Mouse (Mus musculus): ENCODE measurements around the gene Cd86. TPM values are rescaled to one million over a fixed set of nuclear protein-coding genes. Genes with fewer than 3 reads are reported as not detected.

The Cd86 gene
- total and polyA plus RNA-seq, 3 experiments = not detected

- ATAC-seq (ENCODE audit: extremely low read depth, insufficient number of reproducible peaks, low FRiP score, poor library complexity, severe bottlenecking) (no peak), DNase-seq (ENCODE audit: low spot score) (no peak)
- Histone ChIP-seq H3K36me3 (replicated peaks) (no peaks in the 10 kb centered on the region), H3K4me1 (ENCODE audit: insufficient read depth, low read depth, low read length) (no peaks in the 10 kb centered on the region), H3K27me3 (ENCODE audit: insufficient read depth, low read length) (no peaks in the 10 kb centered on the region), H3K4me3 (ENCODE audit: low read depth, low read length) (no peak overlapping the region), H3K9me3 (replicated peaks) (no peaks in the 10 kb centered on the region)
- TF ChIP-seq POLR2AphosphoS5 (IDR thresholded peaks at IDR 0.05; ENCODE audit: insufficient replicate concordance, low read depth, low read length) (no peak), GATA1 (IDR thresholded peaks at IDR 0.05; ENCODE audit: borderline replicate concordance, low read length) (no peak), CTCF (IDR thresholded peaks at IDR 0.05; ENCODE audit: low read depth, low read length) (no peak), GATA2 (IDR thresholded peaks at IDR 0.05; ENCODE audit: borderline replicate concordance, low read depth, low read length) (no peak), TAL1 (conservative IDR thresholded peaks at IDR 0.05; ENCODE audit: low read depth, low read length) (no peak)
These were observed 24.9 kb downstream of the Cd86 start for GRCm38 (mm10) chr16:36640993-36641392.

GRCm38 (mm10) chr16:36639812-36640504 is 25.9 kb downstream of the Cd86 start:
- DNase-seq (ENCODE audit: low spot score) = no peak
- Histone ChIP-seq H3K27me3 (ENCODE audit: insufficient read depth, low read length) (peaks cover 2% of the 10 kb centered on the region; the same call in 1 of the 2 replicates), H3K4me1 (ENCODE audit: insufficient read depth, low read depth, low read length) (no peaks in the 10 kb centered on the region), H3K9me3 (replicated peaks) (no peaks in the 10 kb centered on the region), H3K36me3 (replicated peaks) (no peaks in the 10 kb centered on the region), H3K4me3 (ENCODE audit: low read depth, low read length) (no peak overlapping the region)
- no peak for ATAC-seq (ENCODE audit: extremely low read depth, insufficient number of reproducible peaks, low FRiP score, poor library complexity, severe bottlenecking)
- TF ChIP-seq GATA2 (IDR thresholded peaks at IDR 0.05; ENCODE audit: borderline replicate concordance, low read depth, low read length) (no peak), GATA1 (IDR thresholded peaks at IDR 0.05; ENCODE audit: borderline replicate concordance, low read length) (no peak), TAL1 (conservative IDR thresholded peaks at IDR 0.05; ENCODE audit: low read depth, low read length) (no peak), CTCF (IDR thresholded peaks at IDR 0.05; ENCODE audit: low read depth, low read length) (no peak), POLR2AphosphoS5 (IDR thresholded peaks at IDR 0.05; ENCODE audit: insufficient replicate concordance, low read depth, low read length) (no peak)

GRCm38 (mm10) chr16:36636800-36637199 is 29.1 kb downstream of the Cd86 start:
- no peak overlapping the region for H3K4me3 ChIP-seq (ENCODE audit: low read depth, low read length)
- DNase-seq (ENCODE audit: low spot score) (no peak), ATAC-seq (ENCODE audit: extremely low read depth, insufficient number of reproducible peaks, low FRiP score, poor library complexity, severe bottlenecking) (no peak)
- H3K27me3 ChIP-seq (ENCODE audit: insufficient read depth, low read length) = peaks cover 2% of the 10 kb centered on the region; the same call in 1 of the 2 replicates
- no peaks in the 10 kb centered on the region for H3K4me1 ChIP-seq (ENCODE audit: insufficient read depth, low read depth, low read length)
- H3K9me3 ChIP-seq (replicated peaks) = no peaks in the 10 kb centered on the region
- TF ChIP-seq TAL1 (conservative IDR thresholded peaks at IDR 0.05; ENCODE audit: low read depth, low read length) (no peak), GATA1 (IDR thresholded peaks at IDR 0.05; ENCODE audit: borderline replicate concordance, low read length) (no peak), GATA2 (IDR thresholded peaks at IDR 0.05; ENCODE audit: borderline replicate concordance, low read depth, low read length) (no peak), CTCF (IDR thresholded peaks at IDR 0.05; ENCODE audit: low read depth, low read length) (no peak), POLR2AphosphoS5 (IDR thresholded peaks at IDR 0.05; ENCODE audit: insufficient replicate concordance, low read depth, low read length) (no peak)
- no peaks in the 10 kb centered on the region for H3K36me3 ChIP-seq (replicated peaks)

- H3K27me3 ChIP-seq (ENCODE audit: insufficient read depth, low read length) = peaks cover 2% of the 10 kb centered on the region; the same call in 1 of the 2 replicates
- no peaks in the 10 kb centered on the region for H3K4me1 ChIP-seq (ENCODE audit: insufficient read depth, low read depth, low read length)
- H3K9me3 ChIP-seq (replicated peaks) = no peaks in the 10 kb centered on the region
- ATAC-seq (ENCODE audit: extremely low read depth, insufficient number of reproducible peaks, low FRiP score, poor library complexity, severe bottlenecking) (no peak), DNase-seq (ENCODE audit: low spot score) (no peak)
- no peak overlapping the region for H3K4me3 ChIP-seq (ENCODE audit: low read depth, low read length)
- TF ChIP-seq POLR2AphosphoS5 (IDR thresholded peaks at IDR 0.05; ENCODE audit: insufficient replicate concordance, low read depth, low read length) (no peak), GATA1 (IDR thresholded peaks at IDR 0.05; ENCODE audit: borderline replicate concordance, low read length) (no peak), TAL1 (conservative IDR thresholded peaks at IDR 0.05; ENCODE audit: low read depth, low read length) (no peak), CTCF (IDR thresholded peaks at IDR 0.05; ENCODE audit: low read depth, low read length) (no peak), GATA2 (IDR thresholded peaks at IDR 0.05; ENCODE audit: borderline replicate concordance, low read depth, low read length) (no peak)
- no peaks in the 10 kb centered on the region for H3K36me3 ChIP-seq (replicated peaks)
These were observed 30.7 kb downstream of the Cd86 start for GRCm38 (mm10) chr16:36634971-36635710.

GRCm38 (mm10) chr16:36634421-36634820 is 31.5 kb downstream of the Cd86 start:
- Histone ChIP-seq H3K4me3 (ENCODE audit: low read depth, low read length) (no peak overlapping the region), H3K36me3 (replicated peaks) (no peaks in the 10 kb centered on the region), H3K9me3 (replicated peaks) (no peaks in the 10 kb centered on the region), H3K27me3 (ENCODE audit: insufficient read depth, low read length) (peaks cover 2% of the 10 kb centered on the region; the same call in 1 of the 2 replicates), H3K4me1 (ENCODE audit: insufficient read depth, low read depth, low read length) (no peaks in the 10 kb centered on the region)
- DNase-seq (ENCODE audit: low spot score) (no peak), ATAC-seq (ENCODE audit: extremely low read depth, insufficient number of reproducible peaks, low FRiP score, poor library complexity, severe bottlenecking) (no peak)
- TF ChIP-seq TAL1 (conservative IDR thresholded peaks at IDR 0.05; ENCODE audit: low read depth, low read length) (no peak), GATA1 (IDR thresholded peaks at IDR 0.05; ENCODE audit: borderline replicate concordance, low read length) (no peak), CTCF (IDR thresholded peaks at IDR 0.05; ENCODE audit: low read depth, low read length) (no peak), GATA2 (IDR thresholded peaks at IDR 0.05; ENCODE audit: borderline replicate concordance, low read depth, low read length) (no peak), POLR2AphosphoS5 (IDR thresholded peaks at IDR 0.05; ENCODE audit: insufficient replicate concordance, low read depth, low read length) (no peak)

GRCm38 (mm10) chr16:36632229-36632628 is 33.7 kb downstream of the Cd86 start:
- no peak overlapping the region for H3K4me3 ChIP-seq (ENCODE audit: low read depth, low read length)
- DNase-seq (ENCODE audit: low spot score) (no peak), ATAC-seq (ENCODE audit: extremely low read depth, insufficient number of reproducible peaks, low FRiP score, poor library complexity, severe bottlenecking) (no peak)
- peaks cover 2% of the 10 kb centered on the region; the same call in 1 of the 2 replicates for H3K27me3 ChIP-seq (ENCODE audit: insufficient read depth, low read length)
- peaks cover 1% of the 10 kb centered on the region; the same call in 1 of the 2 replicates for H3K4me1 ChIP-seq (ENCODE audit: insufficient read depth, low read depth, low read length)
- TF ChIP-seq POLR2AphosphoS5 (IDR thresholded peaks at IDR 0.05; ENCODE audit: insufficient replicate concordance, low read depth, low read length) (no peak), TAL1 (conservative IDR thresholded peaks at IDR 0.05; ENCODE audit: low read depth, low read length) (no peak)
- no peaks in the 10 kb centered on the region for H3K9me3 ChIP-seq (replicated peaks)
- no peaks in the 10 kb centered on the region for H3K36me3 ChIP-seq (replicated peaks)
